Mouse (Mus musculus) ES-E14 (cell line): Measurements from ENCODE around the gene Guk1.

ENCODE experiments used
- CHD2 ChIP-seq: IDR thresholded peaks from 2 replicates; pipeline ENCODE4 v1.6.1; 2014; ENCODE audit warnings: mild to moderate bottlenecking, low read depth, low read length, inconsistent platforms
- ZNF384 ChIP-seq: IDR thresholded peaks from 2 replicates; pipeline ENCODE4 v1.6.1; 2012; ENCODE audit warnings: low read depth, low read length, inconsistent platforms

DNA sequence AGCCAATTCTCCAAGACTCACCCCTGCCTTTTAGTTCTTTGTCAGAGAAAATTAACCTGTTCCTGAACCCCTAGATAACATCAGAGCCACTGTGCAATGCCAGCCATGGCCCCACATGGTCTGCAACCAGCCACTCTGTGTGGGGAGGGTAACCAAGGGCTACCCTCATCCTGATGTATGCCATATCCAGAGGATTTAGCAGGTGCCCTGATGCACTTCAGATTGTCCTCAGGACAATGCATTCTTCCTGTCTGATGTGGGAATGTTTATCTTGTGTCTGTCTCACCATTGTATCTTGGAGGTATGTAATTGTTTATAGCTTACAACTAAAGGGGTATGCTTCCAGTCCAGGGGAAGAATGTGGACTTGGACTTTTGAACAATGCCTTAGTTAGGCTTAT lies 4.2 kb upstream of the Guk1 start:
- TF ChIP-seq ZNF384 (no peak), CHD2 (no peak)
